Mouse (Mus musculus): Measurements from ENCODE around the gene Dap.

DNA sequence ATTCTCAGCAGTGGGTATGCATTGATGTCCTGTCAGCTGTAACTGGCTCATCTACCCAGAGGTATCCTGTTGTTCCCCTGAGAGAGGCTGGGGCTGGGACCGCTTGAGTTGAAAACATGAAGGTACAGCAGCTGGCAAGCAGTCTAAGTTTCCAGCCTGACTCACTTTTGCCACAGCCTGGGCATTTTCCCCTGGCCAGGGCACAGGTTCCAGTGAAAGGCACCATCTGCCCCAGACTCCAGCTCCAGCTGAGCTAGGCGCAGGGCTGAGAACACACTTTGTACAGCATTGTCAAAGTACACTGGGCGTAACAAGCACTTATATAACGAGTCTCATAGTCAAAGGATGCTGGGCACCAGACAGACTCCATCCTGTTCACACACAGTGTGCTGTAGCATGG, 29.8 kb downstream of the Dap start:
- TF ChIP-seq CTCF (IDR thresholded peaks at IDR 0.05; ENCODE audit: control insufficient read depth, insufficient read depth, low read length), result no peak
- TF ChIP-seq POLR2A (IDR thresholded peaks at IDR 0.05; ENCODE audit: borderline replicate concordance, control insufficient read depth, low read depth, low read length), result no peak
